Mouse (Mus musculus): Measurements from ENCODE around the gene Ptprn.

- TF ChIP-seq CTCF (IDR thresholded peaks at IDR 0.05; ENCODE audit: extremely low read depth, insufficient read length, insufficient replicate concordance, low read depth, low read length) (no peak), POLR2A (IDR thresholded peaks at IDR 0.05; ENCODE audit: low read depth, low read length) (no peak)
Observed at GRCm38 (mm10) chr1:75215785-75216184, 48.5 kb downstream of the Ptprn start.
